Mouse (Mus musculus): ENCODE data around the gene Slc2a12. TPM values are rescaled to one million over a fixed set of nuclear protein-coding genes. Genes with fewer than 3 reads are reported as not detected.

Slc2a12 gene
- polyA plus RNA-seq, 1 experiment from 2014 or later = 2.0 TPM

DNA sequence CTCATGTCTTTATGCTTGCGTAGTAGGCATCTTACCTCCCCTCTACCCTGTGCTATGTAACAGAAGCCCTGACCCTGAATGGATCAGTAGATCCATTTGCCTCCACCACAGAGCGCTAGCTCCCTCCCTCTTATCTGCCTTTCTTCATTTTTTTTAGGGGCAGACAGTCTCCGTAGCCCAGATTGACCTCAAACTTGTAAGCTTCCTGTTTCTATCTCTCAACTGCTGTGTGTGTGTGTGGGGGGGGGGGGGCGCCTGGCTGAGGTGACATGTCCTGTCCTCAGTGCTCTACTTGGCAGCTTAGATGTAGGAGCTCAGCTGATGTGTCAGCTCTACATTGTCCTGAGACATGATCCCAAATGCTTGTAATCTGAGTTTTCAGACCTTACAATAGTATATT lies 13.7 kb upstream of the Slc2a12 start:
- no peak for ATAC-seq (replicated peaks; ENCODE audit: insufficient number of reproducible peaks, insufficient read depth, low FRiP score, low read depth)
- no peak overlapping the region for H3K4me3 ChIP-seq
- H3K4me2 ChIP-seq = no peak overlapping the region
- H3K9ac ChIP-seq = no peak overlapping the region
- H3K27me3 ChIP-seq = no peaks in the 10 kb centered on the region
- 34% methylated on average over 4 of the region's 4 CpGs for WGBS
- H3K36me3 ChIP-seq = no peaks in the 10 kb centered on the region
- no peaks in the 10 kb centered on the region for H3K9me3 ChIP-seq (replicated peaks)
- no peaks in the 10 kb centered on the region for H3K4me1 ChIP-seq (replicated peaks)
- H3K27ac ChIP-seq = no peak overlapping the region

DNA sequence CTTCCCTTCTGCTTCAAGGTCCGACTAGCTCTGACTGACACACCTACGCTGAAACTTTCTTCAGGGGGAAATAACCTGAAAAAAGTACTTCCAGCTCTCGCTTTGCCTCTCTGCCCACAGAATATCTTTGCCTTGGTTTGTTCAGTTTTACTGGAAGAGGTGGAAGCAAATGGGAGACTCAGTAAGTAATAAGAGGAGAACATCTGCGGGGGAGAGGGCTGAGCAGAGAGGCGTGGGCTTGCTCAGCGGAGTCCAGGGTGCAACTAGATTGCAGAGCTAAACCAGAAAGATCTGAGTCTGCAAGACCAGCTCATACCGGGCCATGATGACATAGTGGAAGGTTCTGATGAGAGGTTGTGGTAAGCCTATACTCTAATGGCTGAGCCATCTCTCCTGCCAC lies 13.3 kb upstream of the Slc2a12 start:
- H3K36me3 ChIP-seq = no peaks in the 10 kb centered on the region
- H3K4me3 ChIP-seq = no peak overlapping the region
- WGBS = 74% methylated on average over 7 of the region's 7 CpGs
- no peak overlapping the region for H3K9ac ChIP-seq
- no peak for ATAC-seq (replicated peaks; ENCODE audit: insufficient number of reproducible peaks, insufficient read depth, low FRiP score, low read depth)
- no peaks in the 10 kb centered on the region for H3K27me3 ChIP-seq
- H3K4me2 ChIP-seq = no peak overlapping the region
- no peak overlapping the region for H3K27ac ChIP-seq
- H3K9me3 ChIP-seq (replicated peaks) = no peaks in the 10 kb centered on the region
- H3K4me1 ChIP-seq (replicated peaks) = no peaks in the 10 kb centered on the region

DNA sequence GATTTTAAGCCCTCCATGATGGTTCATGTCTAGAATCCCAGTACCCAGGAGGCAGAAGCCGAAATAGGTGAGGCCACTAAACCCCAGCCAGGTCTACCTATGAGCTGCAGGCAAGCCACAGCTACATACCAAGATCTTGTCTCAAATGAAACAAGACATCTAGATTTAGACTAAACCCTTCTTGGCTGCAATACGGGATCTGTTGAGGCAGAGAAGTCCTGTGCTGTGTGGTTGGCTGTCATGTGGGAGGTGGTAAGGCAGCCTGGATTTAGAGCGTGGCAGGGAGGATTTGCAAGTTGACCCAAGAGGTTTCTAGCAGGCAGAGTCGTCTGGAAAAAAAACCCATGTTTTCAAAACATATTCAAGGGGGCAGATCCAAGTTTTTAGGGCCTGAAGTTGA lies 12.9 kb upstream of the Slc2a12 start:
- ATAC-seq (replicated peaks; ENCODE audit: insufficient number of reproducible peaks, insufficient read depth, low FRiP score, low read depth) = no peak
- H3K4me2 ChIP-seq = no peak overlapping the region
- no peaks in the 10 kb centered on the region for H3K36me3 ChIP-seq
- H3K27ac ChIP-seq = no peak overlapping the region
- H3K9me3 ChIP-seq (replicated peaks) = no peaks in the 10 kb centered on the region
- no peak overlapping the region for H3K9ac ChIP-seq
- WGBS = 69% methylated on average over 4 of the region's 4 CpGs
- H3K27me3 ChIP-seq = no peaks in the 10 kb centered on the region
- no peaks in the 10 kb centered on the region for H3K4me1 ChIP-seq (replicated peaks)
- H3K4me3 ChIP-seq = no peak overlapping the region

DNA sequence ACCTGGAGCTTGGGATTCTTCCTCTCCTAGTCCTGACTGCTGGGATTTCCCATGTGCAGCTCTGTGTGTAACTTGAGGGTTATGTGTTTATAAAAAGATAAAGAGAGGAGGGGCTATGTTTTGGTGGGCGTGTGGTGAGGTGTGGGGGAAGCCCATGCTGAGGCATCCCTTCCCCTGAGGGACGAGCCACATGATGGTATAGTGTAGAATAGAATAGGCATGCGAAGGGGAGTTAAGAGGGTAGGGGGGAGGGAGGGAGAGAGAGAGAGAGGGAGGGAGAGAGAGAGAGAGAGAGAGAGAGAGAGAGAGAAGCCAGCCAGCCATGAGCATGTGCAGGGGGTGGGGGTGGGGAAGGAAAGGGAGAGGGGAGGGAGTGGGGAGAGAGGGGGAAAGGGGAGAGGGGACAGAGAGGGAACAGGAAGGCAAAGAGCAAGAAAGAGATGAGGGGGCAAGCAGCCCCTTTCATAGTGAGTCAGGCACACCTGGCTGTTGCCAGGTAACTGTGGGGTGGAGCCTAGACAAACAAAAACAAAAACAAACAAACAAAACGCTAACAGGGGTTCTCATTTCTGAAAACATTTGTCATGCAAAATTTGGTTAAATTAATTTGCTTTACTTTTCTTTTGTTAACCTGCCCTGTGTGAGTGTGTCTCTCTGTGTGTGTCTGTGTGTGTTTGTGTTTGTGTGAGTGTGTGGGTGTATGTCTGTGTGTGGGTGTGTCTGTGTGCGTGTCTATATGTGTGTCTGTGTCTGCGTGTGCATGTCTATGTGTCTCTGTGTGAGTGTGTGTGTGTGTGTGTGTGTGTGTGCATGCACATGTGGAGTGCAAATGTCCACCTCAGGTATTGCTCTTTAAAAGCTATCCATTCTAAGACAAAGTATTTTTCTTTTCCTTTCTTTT lies 11.2 kb upstream of the Slc2a12 start:
- no peak overlapping the region for H3K27ac ChIP-seq
- H3K4me3 ChIP-seq = no peak overlapping the region
- no peaks in the 10 kb centered on the region for H3K4me1 ChIP-seq (replicated peaks)
- no peak for ATAC-seq (replicated peaks; ENCODE audit: insufficient number of reproducible peaks, insufficient read depth, low FRiP score, low read depth)
- no peaks in the 10 kb centered on the region for H3K27me3 ChIP-seq
- no peaks in the 10 kb centered on the region for H3K36me3 ChIP-seq
- H3K9me3 ChIP-seq (replicated peaks) = no peaks in the 10 kb centered on the region
- no peak overlapping the region for H3K9ac ChIP-seq
- H3K4me2 ChIP-seq = no peak overlapping the region
- 39% methylated on average over 6 of the region's 6 CpGs for WGBS

DNA sequence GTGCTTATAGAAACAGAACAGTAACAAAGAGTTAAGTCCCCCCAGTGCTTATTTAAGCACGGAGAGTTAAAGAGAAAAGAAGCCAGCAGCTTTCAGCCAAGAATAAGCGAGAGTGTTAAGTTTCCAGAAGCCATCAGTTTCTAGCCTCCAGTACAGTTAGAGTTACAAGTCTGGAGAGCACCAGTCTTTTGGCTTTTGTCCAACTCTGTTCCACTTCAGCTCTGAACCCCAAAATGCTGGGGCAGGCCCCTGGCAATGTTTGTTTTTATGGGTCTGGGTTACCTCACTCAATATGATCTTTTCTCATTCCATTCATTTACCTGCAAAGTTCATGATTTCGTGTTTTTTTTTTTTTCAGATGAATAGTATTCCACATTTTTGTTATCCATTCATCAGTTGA lies 7.6 kb upstream of the Slc2a12 start:
- Histone ChIP-seq H3K4me2 (no peak overlapping the region), H3K9ac (no peak overlapping the region), H3K27me3 (no peaks in the 10 kb centered on the region), H3K27ac (no peak overlapping the region), H3K36me3 (no peaks in the 10 kb centered on the region), H3K4me3 (no peak overlapping the region), H3K4me1 (replicated peaks) (no peaks in the 10 kb centered on the region), H3K9me3 (replicated peaks) (no peaks in the 10 kb centered on the region)
- WGBS = 40% methylated on average over 3 of the region's 3 CpGs
- ATAC-seq (replicated peaks; ENCODE audit: insufficient number of reproducible peaks, insufficient read depth, low FRiP score, low read depth) = no peak

DNA sequence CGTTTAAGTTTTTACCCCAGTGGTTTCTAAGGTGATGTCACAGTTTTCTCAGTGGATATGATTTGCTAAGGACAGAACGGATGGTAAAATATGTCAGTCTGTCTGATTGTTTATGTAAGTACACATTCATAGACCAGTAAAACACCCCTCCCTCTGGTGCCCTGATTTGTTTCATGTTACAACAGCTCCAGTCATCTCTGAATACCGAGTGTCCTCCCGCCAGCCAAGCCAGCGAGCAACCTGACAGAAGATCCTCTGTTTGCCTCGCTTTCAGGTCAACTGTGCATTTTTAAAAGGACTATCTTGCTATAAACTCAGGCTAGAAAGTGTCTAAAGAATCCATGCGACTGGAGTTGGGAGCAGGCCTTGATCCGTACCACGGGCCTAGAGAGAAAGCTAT lies 640 bp upstream of the Slc2a12 start:
- Histone ChIP-seq H3K27me3 (no peaks in the 10 kb centered on the region), H3K4me1 (replicated peaks) (peaks cover 4% of the 10 kb centered on the region; the same call in 1 of the 2 replicates), H3K4me3 (no peak overlapping the region), H3K27ac (no peak overlapping the region), H3K9ac (no peak overlapping the region), H3K36me3 (no peaks in the 10 kb centered on the region), H3K9me3 (replicated peaks) (no peaks in the 10 kb centered on the region), H3K4me2 (no peak overlapping the region; the same call in 1 of the 2 replicates)
- WGBS = 78% methylated on average over 9 of the region's 9 CpGs
- ATAC-seq (replicated peaks; ENCODE audit: insufficient number of reproducible peaks, insufficient read depth, low FRiP score, low read depth) = no peak

DNA sequence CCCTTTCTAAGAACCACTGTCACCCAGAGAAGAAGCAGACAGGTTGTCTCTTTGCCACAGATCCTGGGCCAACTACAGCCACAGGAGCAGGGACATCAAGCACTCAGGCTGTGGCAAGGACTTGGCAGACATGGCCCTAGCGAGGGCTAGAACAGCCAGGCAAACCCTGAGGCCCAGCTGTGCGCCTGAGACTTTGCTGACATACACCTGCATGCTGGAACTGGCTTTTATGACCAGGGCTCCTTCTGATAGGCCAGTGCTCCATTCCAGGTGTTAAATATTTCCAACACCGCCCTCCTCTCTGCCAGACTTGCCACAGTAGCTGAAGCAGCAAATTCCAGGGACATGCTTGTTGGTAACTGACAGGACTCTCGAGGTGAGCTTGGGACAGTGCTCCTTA lies 3.9 kb downstream of the Slc2a12 start:
- Histone ChIP-seq H3K9ac (no peak overlapping the region), H3K27ac (no peak overlapping the region), H3K9me3 (replicated peaks) (no peaks in the 10 kb centered on the region), H3K4me2 (no peak overlapping the region), H3K4me3 (no peak overlapping the region), H3K27me3 (no peaks in the 10 kb centered on the region), H3K36me3 (no peaks in the 10 kb centered on the region), H3K4me1 (replicated peaks) (peaks cover 4% of the 10 kb centered on the region; the same call in 1 of the 2 replicates)
- WGBS = 69% methylated on average over 4 of the region's 4 CpGs
- ATAC-seq (replicated peaks; ENCODE audit: insufficient number of reproducible peaks, insufficient read depth, low FRiP score, low read depth) = no peak

DNA sequence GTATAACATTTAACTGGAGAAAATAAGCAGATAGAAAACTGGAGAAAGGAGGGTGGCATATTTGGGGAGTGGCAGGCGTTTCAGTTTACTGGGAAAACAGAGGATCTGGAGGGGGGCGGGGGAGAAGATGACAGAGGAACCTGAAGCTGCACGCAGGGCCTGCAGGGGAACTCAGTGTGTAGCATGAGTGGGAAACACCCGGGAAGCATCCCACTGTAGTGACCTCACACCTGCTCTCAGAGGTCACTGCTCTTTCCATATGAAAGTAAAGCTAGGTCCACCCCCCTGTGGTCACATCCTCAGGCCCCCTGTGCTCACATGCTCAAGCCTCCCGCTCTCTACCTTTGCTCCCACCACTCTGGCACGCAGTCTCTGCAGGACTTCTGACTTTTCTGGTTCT lies 9.0 kb downstream of the Slc2a12 start:
- ATAC-seq (replicated peaks; ENCODE audit: insufficient number of reproducible peaks, insufficient read depth, low FRiP score, low read depth) = no peak
- no peaks in the 10 kb centered on the region for H3K9me3 ChIP-seq (replicated peaks)
- 60% methylated on average over 6 of the region's 6 CpGs for WGBS
- no peak overlapping the region for H3K4me3 ChIP-seq
- H3K36me3 ChIP-seq = no peaks in the 10 kb centered on the region
- no peak overlapping the region for H3K27ac ChIP-seq
- H3K4me1 ChIP-seq (replicated peaks) = peaks cover 4% of the 10 kb centered on the region
- H3K9ac ChIP-seq = no peak overlapping the region
- H3K27me3 ChIP-seq = no peaks in the 10 kb centered on the region
- H3K4me2 ChIP-seq = no peak overlapping the region

DNA sequence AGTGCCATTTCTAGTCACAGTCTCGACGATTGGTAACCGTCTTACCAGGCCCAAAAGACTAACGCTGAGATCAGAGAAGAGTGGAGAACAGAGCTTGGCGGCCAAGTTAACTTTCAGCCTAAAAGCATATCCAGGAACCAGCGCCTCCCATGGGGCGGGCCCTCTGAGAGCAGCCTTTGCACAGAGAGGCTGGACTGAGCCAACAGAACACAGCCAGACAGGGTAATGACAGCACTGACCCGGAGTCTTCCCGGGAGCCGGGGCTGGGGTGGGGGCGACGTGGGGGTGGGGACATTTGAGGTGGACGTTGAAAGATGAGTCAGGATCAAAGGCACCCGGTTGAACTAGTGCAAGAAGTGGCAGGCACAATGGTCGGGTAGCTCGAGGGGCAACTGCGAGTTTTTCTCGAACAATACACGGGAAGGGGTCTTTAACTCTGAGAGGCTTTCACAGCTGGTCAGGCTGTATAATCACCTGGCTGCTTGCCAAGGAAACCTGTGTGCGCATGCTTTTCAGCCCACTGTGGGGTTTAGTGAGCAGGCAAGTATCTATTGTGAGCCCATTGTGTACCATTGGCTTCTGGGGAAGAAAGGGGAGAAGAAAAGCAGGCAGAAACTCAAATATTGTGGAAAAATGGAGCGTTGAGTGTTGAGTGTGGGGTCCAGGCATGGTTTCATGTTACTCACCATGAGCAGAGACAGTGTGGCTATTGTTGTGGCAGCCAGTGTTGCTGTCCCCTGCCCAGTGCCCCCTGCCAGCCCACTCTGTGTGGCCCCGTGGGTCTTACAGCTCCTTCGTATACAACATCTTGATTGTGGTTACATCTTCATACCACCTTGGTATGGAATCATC lies 13.9 kb downstream of the Slc2a12 start:
- no peak overlapping the region for H3K9ac ChIP-seq
- 31% methylated on average over 23 of the region's 23 CpGs for WGBS
- H3K27ac ChIP-seq = no peak overlapping the region
- H3K4me3 ChIP-seq = no peak overlapping the region
- ATAC-seq (replicated peaks; ENCODE audit: insufficient number of reproducible peaks, insufficient read depth, low FRiP score, low read depth) = peak; percentile 43
- H3K4me1 ChIP-seq (replicated peaks) = peaks cover 7% of the 10 kb centered on the region
- H3K27me3 ChIP-seq = no peaks in the 10 kb centered on the region
- peak overlapping the region; percentile 51 for H3K4me2 ChIP-seq
- no peaks in the 10 kb centered on the region for H3K36me3 ChIP-seq
- no peaks in the 10 kb centered on the region for H3K9me3 ChIP-seq (replicated peaks)

DNA sequence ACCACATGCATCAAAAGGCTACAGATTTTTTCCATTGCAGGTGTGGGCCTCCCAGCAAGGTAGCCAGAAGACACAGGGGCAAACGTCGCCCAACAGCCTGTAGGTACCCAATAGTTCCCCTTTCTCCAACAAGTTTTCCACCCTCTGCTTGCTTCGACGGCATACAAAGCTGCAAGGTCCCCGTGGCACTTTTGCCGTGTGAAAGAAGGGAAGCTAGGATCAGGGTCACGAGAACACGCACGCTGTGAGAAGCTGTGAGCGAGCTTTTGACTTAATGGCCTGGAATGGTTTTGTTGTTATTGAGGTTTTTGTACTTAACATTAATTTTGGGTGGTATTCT lies 14.5 kb downstream of the Slc2a12 start:
- Histone ChIP-seq H3K9ac (no peak overlapping the region), H3K27me3 (no peaks in the 10 kb centered on the region), H3K27ac (no peak overlapping the region), H3K4me2 (no peak overlapping the region), H3K9me3 (replicated peaks) (no peaks in the 10 kb centered on the region), H3K4me1 (replicated peaks) (peaks cover 7% of the 10 kb centered on the region), H3K36me3 (no peaks in the 10 kb centered on the region), H3K4me3 (no peak overlapping the region)
- ATAC-seq (replicated peaks; ENCODE audit: insufficient number of reproducible peaks, insufficient read depth, low FRiP score, low read depth) = no peak
- 92% methylated on average over 10 of the region's 10 CpGs for WGBS

DNA sequence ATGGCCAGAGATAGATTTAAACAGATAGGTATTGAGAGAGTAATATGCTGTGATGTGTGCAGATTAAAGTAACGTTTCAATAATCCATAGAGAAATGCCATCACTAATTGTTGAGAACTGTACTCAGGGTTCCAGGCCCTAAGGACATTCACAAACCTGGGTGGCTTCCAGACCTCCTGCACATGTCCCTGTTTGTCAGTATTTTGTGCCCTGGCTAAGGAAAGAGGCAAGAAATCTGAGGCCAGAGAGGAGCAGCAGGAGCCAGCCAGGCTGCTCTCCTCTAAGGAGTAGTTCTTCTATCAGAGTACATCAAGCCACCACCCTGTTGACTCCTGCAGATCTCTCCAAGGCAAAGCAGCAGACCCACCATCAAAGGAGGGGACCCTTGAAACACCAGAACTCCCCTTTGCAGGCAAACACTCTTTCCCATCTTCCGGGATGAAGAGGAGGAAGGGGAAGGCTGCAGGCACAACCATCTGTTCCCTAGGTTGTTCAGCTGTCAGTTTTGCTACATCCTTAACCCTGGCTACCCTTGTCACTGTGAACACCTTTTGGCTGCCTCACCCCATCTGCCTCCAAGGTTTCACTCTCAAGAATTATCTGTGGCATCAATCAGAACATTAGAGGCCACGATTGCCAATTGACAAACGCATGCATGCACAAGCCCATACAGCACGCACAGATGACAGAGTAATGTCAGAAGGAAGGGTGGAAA lies 15.6 kb downstream of the Slc2a12 start:
- Histone ChIP-seq H3K36me3 (no peaks in the 10 kb centered on the region), H3K4me3 (no peak overlapping the region), H3K4me2 (no peak overlapping the region), H3K27me3 (no peaks in the 10 kb centered on the region), H3K4me1 (replicated peaks) (peaks cover 7% of the 10 kb centered on the region), H3K27ac (no peak overlapping the region), H3K9me3 (replicated peaks) (no peaks in the 10 kb centered on the region), H3K9ac (no peak overlapping the region)
- 88% methylated on average over 5 of the region's 5 CpGs for WGBS
- no peak for ATAC-seq (replicated peaks; ENCODE audit: insufficient number of reproducible peaks, insufficient read depth, low FRiP score, low read depth)
